Mouse (Mus musculus) macrophage (primary cell): ENCODE results near the gene Muc13. TPM values are rescaled to one million over a fixed set of nuclear protein-coding genes. Genes with fewer than 3 reads are reported as not detected.

Source experiments
- H3K27ac ChIP-seq: fragments of 350-480 bp; formaldehyde crosslinking; 2 replicates; pipeline ENCODE4 v1.9.0; 2021
- H3K36me3 ChIP-seq: fragments of 350-480 bp; formaldehyde crosslinking; 2 replicates; pipeline ENCODE4 v1.9.0; 2021; ENCODE audit errors: inconsistent target
- H3K4me3 ChIP-seq: fragments of 350-480 bp; formaldehyde crosslinking; 2 replicates; pipeline ENCODE4 v1.9.0; 2021; ENCODE audit errors: inconsistent target
- H3K79me2 ChIP-seq: fragments of 350-480 bp; formaldehyde crosslinking; 2 replicates; pipeline ENCODE4 v1.9.0; 2021; ENCODE audit errors: inconsistent target
- WGBS: methylation state at CpG from one replicate; pipeline ENCODE4 v1.1.7; 2026; ENCODE audit warnings: inconsistent platforms; ENCODE audit not compliant: missing documents; 5-methylcytosine and 5-hydroxymethylcytosine counted together
- polyA plus RNA-seq: library from polyadenylated mRNA; stranded (reverse); fragments of 250-400 nt; gene quantifications from 3 replicates; pipeline ENCODE4 v1.2.4, GENCODE M21; 2018; ENCODE audit warnings: inconsistent platforms
- total RNA-seq, 78 experiments: library from RNA; depleted of rRNA; stranded (reverse); fragments of 250-400 nt; gene quantifications; 1 replicate in 9 of 78; 2 replicates in 24 of 78; 3 replicates in 43 of 78; 4 replicates in 2 of 78; pipeline ENCODE4 v1.2.4; 2018; ENCODE audit warnings: inconsistent platforms in 56 of 78

Gene Muc13
- not detected for total RNA-seq (2018; cell fraction: chromatin; rRNA removed)
- total RNA-seq (2018; cell fraction: cytosol; rRNA removed), result under 1 TPM in 3 of 26 experiments, not detected in 23; 0.04 to 0.07 (median 0.05) TPM
- total RNA-seq (2018; cell fraction: nucleus; rRNA removed), result under 1 TPM in 1 of 26 experiments, not detected in 25; 0.20 TPM
- polyA plus RNA-seq, result 0.04 TPM in 1 of 3 replicates, not detected in the others

DNA sequence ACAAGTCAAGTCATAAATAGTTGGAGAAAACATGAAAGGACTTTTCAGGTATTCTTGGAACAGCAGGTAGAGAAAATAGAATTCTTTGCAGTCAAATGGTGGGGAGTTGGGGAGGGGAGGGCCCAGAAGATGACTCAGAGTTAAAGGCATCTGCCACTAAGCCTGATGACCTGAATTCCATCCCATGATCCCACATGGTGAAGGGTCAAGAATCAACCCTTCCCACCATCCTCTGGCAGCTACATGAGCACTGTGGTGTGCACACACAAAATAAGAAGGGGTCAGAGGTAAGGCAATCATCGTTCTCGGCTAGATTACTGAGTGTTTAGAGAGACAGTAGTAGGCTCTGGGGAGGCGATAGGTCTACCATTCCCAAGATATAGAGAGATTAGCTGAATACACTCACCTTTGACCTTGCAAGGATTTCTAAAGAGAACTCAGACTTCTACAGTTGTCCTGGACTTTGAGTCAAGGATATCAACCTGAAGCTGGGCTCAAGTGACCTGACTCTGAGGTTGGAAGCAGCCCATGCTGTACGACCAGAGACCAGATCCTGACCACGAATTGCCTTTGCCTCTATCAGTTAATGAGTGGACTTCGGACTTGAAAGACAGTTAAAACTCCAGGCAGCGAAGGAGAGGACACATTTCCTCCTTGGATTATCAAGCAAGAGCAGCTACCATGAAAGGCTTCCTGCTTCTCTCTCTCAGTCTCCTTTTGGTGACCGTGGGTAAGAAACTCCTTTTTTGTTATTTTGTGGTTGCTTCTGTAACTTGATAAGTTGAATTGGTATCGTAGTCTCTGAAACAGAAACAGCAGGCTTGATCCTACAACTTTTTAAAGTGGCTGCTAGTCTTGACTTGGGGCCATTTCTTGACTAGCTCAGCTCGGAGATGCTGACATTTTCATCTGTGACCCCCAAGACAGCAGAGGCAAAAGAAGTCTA, at the start of gene Muc13:
TSS of gene Muc13 (plus strand) at position 192 of the 946 bp plus-strand sequence.
- Histone ChIP-seq H3K36me3 (no peaks in the 10 kb centered on the region), H3K27ac (no peak within 1 kb of the TSS), H3K79me2 (no peaks in the 10 kb centered on the region), H3K4me3 (no peak within 1 kb of the TSS)
- 60% methylated on average over 10 of the region's 10 CpGs for WGBS

GRCm38 (mm10) chr16:33744622-33745419, 49.0 kb upstream of the Muc13 start:
- Histone ChIP-seq H3K4me3 (no peak overlapping the region), H3K27ac (no peak overlapping the region), H3K79me2 (no peaks in the 10 kb centered on the region), H3K36me3 (no peaks in the 10 kb centered on the region)
- WGBS, result 33% methylated on average over 7 of the region's 7 CpGs

DNA sequence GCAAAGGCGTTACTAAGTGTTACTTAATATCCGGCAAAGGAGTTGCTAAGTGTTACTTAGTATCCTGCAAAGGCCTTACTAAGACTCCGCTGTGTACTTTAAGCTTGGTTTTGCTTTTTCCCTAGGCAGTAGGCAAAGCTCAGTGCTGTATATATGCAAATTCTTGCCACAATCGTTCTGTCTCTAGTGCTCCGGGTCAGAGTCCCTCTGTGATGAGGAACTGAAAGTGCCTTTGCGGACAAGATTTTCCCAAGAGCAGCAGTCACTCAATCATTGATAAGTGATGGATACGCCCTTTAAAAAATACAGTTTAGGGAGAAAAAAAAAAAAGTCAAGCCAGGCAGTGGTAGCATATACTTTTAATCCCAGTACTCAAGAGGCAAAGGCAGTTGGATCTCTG, 48.4 kb upstream of the Muc13 start:
- Histone ChIP-seq H3K79me2 (no peaks in the 10 kb centered on the region), H3K36me3 (no peaks in the 10 kb centered on the region), H3K4me3 (no peak overlapping the region), H3K27ac (no peak overlapping the region)
- 10% methylated on average over 7 of the region's 7 CpGs for WGBS

DNA sequence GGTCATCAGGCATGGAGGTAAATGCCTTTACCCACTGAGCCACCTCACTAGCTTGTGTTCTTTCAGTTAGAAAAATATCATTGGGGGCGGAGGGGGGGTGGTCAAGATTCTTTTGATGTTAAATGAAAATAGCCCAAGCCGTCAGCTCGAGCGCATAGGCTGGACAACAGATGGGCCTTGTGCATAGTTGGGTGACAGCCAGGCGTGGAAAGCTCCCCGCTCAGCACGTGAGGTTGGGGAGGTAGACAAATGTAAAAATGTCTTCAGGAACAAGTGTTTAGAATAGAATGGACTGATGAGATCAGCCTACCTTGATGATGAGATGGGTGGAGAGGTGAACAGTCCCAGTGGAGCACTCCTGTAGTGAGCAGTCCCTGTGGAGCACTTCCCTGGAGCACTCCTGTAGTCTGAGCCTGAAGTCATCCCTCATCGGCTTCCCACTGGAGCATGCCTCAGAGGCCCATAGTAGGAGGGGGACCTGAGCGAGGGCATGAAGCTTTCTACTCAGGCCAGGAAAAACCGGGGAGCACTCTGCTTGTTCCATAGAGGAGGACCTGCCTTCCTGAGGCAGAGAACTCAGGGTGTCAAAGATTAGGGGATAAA, 47.7 kb upstream of the Muc13 start:
- WGBS, result 93% methylated on average over 10 of the region's 10 CpGs
- no peaks in the 10 kb centered on the region for H3K36me3 ChIP-seq

GRCm38 (mm10) chr16:33747346-33747954, 46.4 kb upstream of the Muc13 start:
- Histone ChIP-seq H3K36me3 (no peaks in the 10 kb centered on the region), H3K79me2 (no peaks in the 10 kb centered on the region), H3K27ac (no peak overlapping the region), H3K4me3 (no peak overlapping the region)
- WGBS, result 36% methylated on average over 7 of the region's 7 CpGs

More for the DNA sequence above, 47.7 kb upstream of the Muc13 start:
- H3K79me2 ChIP-seq, result no peaks in the 10 kb centered on the region
- no peak overlapping the region for H3K4me3 ChIP-seq
- no peak overlapping the region for H3K27ac ChIP-seq

GRCm38 (mm10) chr16:33747994-33748393, 45.8 kb upstream of the Muc13 start:
- H3K4me3 ChIP-seq, result no peak overlapping the region
- no peak overlapping the region for H3K27ac ChIP-seq
- H3K36me3 ChIP-seq, result no peaks in the 10 kb centered on the region
- no peaks in the 10 kb centered on the region for H3K79me2 ChIP-seq
- WGBS, result 60% methylated on average over 2 of the region's 2 CpGs

GRCm38 (mm10) chr16:33751152-33751551, 42.7 kb upstream of the Muc13 start:
- H3K4me3 ChIP-seq, result no peak overlapping the region
- 16% methylated on average over 13 of the region's 13 CpGs for WGBS

DNA sequence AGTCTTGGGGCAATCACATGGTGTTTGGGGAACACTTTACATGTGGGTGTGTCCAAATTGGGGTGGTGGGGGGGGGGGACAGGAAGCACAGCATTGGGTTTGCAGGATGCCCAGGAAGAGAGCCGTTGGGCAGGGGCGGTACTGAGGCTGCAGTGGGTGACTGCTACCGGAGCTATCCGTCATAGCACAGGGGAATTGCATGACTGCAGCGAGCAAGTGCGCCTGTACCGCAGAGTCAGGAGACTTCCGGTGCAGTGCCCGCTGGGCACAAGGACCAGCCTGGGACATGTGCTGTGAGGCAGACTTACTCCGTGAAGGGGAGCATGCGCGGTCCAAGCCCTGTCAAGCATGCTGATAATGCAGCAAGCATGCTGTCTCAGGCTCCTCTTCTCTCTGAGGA, 42.2 kb upstream of the Muc13 start:
- H3K36me3 ChIP-seq, result no peaks in the 10 kb centered on the region
- H3K4me3 ChIP-seq, result no peak overlapping the region
- H3K27ac ChIP-seq, result peak overlapping the region; percentile 82
- under 1% methylated on average over 12 of the region's 12 CpGs for WGBS
- H3K79me2 ChIP-seq, result no peaks in the 10 kb centered on the region

More at GRCm38 (mm10) chr16:33751152-33751551, 42.7 kb upstream of the Muc13 start:
- peak overlapping the region; percentile 82 for H3K27ac ChIP-seq
- H3K79me2 ChIP-seq, result no peaks in the 10 kb centered on the region
- H3K36me3 ChIP-seq, result no peaks in the 10 kb centered on the region

GRCm38 (mm10) chr16:33752904-33753578, 40.8 kb upstream of the Muc13 start:
- Histone ChIP-seq H3K4me3 (no peak overlapping the region), H3K36me3 (no peaks in the 10 kb centered on the region), H3K27ac (no peak overlapping the region), H3K79me2 (no peaks in the 10 kb centered on the region)
- 76% methylated on average over 8 of the region's 8 CpGs for WGBS

- Histone ChIP-seq H3K27ac (peak overlapping the region; percentile 82), H3K4me3 (peak overlapping the region; percentile 15; the same call in 1 of the 2 replicates), H3K79me2 (no peaks in the 10 kb centered on the region), H3K36me3 (no peaks in the 10 kb centered on the region)
- WGBS, result 41% methylated on average over 8 of the region's 8 CpGs
Observed at GRCm38 (mm10) chr16:33755293-33755692, 38.5 kb upstream of the Muc13 start.

DNA sequence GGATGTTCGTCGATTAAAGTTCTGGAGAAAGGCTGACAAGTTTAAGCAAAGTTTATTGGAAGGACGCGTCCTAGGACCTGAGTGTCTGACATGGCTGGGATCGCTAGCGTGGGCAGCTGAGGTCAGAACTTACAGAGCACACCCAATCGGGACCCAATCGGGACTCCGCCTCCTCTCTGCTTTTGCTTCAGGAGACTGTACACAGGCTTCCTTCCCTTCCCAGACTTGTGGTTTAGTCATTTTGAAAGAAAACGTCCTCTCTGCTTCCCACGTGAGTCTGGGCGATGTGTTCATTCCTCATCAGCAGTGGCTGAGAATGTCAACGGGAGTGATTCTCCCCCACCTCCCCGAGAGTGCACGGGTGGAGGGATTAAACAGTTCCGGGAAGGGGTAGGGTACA, 37.9 kb upstream of the Muc13 start:
- 2% methylated on average over 16 of the region's 16 CpGs for WGBS
- no peaks in the 10 kb centered on the region for H3K36me3 ChIP-seq

GRCm38 (mm10) chr16:33756396-33756795, 37.4 kb upstream of the Muc13 start:
- H3K79me2 ChIP-seq, result no peaks in the 10 kb centered on the region
- H3K36me3 ChIP-seq, result no peaks in the 10 kb centered on the region
- whole genome bisulfite sequencing, result 2% methylated on average over 6 of the region's 6 CpGs
- H3K4me3 ChIP-seq, result peak overlapping the region; percentile 15; the same call in 1 of the 2 replicates
- peak overlapping the region; percentile 82 for H3K27ac ChIP-seq

More for the DNA sequence above, 37.9 kb upstream of the Muc13 start:
- Histone ChIP-seq H3K27ac (peak overlapping the region; percentile 82), H3K4me3 (peak overlapping the region; percentile 15; the same call in 1 of the 2 replicates), H3K79me2 (no peaks in the 10 kb centered on the region)

- 86% methylated on average over 3 of the region's 7 CpGs for WGBS
- no peak overlapping the region for H3K4me3 ChIP-seq
- no peaks in the 10 kb centered on the region for H3K79me2 ChIP-seq
- no peaks in the 10 kb centered on the region for H3K36me3 ChIP-seq
- H3K27ac ChIP-seq, result no peak overlapping the region
Observed at GRCm38 (mm10) chr16:33759207-33759606, 34.6 kb upstream of the Muc13 start.
